Mouse (Mus musculus): ENCODE measurements around the gene Pkd1l2.

Pkd1l2 gene

DNA sequence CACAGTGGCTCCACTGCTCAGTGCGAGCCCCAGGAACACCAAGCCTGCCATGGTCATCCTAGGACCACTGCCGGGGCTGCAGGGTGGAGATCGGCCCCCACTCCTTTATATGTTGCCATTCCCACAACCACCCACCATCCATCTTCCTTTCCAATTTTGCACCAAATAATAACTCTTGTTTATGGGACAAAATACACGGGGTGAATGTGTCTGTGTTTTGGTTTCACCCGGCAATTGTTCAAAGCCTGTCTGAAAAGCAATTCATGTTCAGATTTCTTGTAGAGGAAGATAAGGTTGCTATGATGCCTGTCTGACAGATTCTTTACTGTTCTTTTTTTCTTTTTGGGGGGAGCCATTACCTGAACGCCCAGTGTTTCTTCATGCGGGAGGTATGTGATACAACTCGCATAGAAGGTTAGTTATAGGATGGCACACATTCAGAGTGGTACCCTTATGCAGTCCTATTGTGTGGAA is at the start of gene Pkd1l2:
Gene Pkd1l2, minus strand, starts transcription at position 51 of the 474 bp plus-strand sequence.
- DNase-seq (ENCODE audit: low spot score), result no peak

DNA sequence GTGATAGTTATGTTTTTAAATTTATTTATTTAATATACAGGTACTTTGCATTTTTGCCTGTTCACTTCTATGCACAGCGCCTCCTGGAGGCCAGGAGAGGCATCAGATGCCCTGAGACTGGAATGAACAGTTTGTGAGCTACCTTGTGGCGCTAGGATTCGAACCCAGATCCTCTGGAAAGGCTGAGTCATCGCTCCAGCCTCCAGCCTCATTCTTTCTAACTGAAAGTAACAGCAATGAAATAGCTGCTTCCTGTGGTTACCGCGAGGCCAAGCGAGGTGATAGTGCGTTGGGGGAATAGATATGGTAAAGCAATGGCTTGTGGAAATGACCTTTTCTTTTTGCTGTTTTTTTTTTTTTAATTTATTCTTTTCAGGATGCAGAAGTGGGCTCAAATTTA is 44.8 kb upstream of the Pkd1l2 start:
- no peak for DNase-seq (ENCODE audit: low spot score)

DNA sequence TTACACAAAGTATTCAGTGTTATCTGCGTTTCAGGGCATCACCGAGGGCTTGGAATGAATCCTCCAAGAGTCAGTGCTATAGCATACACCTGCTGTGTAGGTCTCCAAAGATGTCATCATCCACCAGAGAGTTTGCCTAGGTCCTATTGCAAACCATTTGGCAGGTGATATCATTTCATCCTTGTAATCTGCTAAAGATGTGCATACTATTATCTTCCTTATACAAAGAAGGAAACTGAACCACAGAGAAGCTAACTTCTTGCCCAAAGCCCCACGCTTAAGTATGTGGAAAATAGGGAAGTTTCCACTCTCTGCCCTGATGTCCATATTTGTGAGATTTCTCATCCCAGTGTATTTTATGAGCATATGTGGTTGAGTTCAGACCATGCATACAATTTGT is 44.2 kb upstream of the Pkd1l2 start:
- DNase-seq (ENCODE audit: low spot score), result no peak

DNA sequence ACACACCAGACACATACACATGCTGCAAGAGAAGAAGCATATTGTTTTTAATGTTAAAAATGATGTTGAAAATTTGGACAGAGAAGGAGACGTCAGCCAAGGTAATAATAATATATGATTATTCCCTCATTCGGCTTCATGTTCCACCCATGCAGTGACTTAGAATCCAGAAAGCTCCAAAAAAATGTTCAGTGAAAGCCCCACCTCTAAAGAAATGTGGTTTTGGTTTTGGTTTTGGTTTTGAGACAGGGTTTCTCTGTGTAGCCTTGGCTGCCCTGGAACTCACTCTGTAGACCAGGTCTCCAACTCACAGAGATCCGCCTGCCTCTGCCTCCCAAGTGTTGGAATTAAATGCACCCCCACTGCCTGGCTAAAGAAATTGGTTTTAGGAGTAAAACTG is 43.6 kb upstream of the Pkd1l2 start:
- no peak for DNase-seq (ENCODE audit: low spot score)

DNA sequence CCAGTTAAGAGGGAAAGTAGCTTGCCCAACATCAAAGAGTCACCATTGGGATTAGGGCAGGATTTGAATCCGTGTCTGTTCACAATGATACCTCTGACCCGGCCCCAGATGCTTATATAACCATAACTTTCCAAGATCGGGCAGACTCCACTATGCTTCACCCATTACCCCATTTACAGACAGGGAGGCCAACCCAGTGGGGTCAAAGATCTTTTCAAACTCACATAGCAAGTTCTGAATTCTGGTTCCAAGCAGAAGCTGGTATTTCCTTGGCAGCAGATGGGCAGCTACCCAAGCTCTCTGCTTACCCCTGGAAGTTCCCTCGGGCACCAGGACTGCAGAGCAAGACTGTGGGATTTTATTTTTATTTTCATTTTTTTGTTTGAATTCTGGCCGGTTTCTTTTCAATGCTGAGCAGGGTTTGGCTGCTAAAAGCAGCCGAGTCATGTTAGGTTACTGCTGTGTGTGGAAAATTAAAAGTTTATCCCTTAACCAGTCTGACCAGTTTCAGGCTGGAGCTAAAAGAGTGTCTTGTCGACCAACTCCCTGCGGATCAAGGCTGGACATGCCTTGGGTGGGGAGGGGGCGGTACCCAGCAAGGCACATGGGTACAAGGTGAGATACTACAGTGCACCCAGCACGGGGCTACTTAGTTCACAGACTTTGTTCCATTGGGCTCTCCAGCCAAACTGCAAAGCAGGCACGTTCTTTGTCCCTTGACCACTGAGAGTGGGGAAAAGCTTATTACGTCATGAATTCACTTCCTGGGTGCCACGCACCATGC is 41.8 kb upstream of the Pkd1l2 start:
- DNase-seq (ENCODE audit: low spot score), result no peak

DNA sequence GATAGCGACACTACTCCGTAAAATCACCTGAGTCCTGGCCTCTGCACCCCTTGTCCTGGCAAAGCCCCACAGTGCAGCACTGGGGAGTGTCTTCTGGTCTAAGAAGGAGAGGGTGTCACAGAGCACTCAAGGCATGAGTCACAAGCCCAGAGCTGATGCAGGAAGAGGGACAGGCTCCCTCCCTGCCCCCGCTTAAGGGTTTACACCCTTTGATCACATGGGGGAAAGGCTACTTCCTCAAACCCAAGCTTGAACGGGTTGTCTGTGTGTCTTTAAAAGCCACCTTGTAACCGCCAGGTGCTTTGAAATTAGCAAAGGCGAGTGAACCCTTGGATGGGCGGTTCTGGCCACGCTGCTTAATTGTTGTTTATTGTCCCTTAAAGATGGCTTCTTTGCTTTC is 39.0 kb upstream of the Pkd1l2 start:
- no peak for DNase-seq (ENCODE audit: low spot score)

DNA sequence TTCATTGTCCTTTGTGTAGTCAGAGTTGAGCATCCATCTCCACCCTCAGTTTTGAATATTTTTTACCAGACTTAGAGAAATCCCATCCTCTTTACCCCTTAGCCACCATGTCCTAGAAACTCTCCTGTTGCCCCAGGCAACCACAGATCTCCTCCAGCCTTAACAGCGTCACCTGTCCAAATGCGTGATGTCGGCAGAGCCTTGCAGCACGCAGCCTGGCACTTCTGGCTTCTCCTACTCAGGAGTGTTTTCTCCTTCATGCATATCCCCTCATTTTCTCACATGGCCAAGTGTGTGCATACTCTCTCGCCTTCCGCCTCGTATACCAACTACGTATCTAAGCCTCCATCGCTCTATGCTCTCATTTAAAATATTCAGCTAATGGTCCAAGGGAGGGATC is 36.2 kb upstream of the Pkd1l2 start:
- no peak for DNase-seq (ENCODE audit: low spot score)

DNA sequence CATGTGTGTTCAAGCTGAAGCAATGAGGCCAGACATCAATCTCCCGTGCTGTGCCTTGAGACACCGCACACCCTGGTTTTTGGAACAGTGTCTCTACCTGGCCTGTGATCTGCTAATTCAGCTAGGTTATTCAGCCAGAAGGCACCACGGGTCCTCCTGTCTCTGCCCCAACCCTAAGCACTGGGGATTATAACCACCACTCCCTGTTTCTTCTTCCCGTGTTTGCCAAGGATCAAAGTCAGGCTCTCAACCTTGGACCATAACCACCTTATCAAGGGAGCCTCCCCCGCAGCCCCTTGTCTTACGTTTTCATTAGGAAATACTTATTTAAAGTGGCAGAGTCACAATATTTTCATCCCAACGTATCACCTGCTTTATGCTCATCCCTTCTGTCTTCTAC is 34.3 kb upstream of the Pkd1l2 start:
- no peak for DNase-seq (ENCODE audit: low spot score)

DNA sequence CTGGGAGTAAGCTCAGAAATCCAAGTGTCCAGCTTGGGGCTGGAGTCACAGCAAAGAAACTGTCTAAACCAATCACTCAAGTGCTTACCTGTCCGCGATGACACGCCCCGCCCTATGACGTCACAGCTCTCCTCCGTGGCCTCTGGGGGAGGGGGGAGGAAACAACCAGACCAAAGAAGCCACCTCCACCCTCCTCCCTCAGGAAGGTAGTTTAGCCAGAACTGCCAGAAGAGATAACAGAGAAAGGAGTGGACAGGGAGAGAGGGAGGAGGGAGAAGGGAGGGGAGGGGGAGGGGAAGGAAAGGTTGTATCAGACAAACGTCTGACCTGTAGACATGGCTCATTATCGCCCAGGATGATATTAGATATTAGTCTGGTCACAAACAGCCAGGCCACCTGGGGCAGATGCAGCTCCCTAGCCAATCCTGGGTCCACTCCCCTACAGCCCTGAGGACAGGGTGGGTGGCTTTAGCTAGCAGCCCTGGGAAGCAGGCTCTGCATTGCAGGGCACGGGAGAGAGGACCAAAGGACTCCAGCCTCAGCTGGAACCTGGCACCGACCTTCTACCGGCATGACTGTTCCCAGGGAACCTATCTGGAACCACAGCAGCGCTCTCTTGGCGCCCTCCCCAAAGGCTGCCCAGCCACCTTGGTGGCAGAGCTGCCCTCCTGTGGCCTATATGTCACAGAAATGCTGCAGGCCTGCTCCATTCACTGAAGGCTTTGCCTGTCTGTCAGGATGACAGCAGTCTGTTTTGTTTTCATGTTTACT is 33.6 kb upstream of the Pkd1l2 start:
- peak; percentile 9 for DNase-seq (ENCODE audit: low spot score)

DNA sequence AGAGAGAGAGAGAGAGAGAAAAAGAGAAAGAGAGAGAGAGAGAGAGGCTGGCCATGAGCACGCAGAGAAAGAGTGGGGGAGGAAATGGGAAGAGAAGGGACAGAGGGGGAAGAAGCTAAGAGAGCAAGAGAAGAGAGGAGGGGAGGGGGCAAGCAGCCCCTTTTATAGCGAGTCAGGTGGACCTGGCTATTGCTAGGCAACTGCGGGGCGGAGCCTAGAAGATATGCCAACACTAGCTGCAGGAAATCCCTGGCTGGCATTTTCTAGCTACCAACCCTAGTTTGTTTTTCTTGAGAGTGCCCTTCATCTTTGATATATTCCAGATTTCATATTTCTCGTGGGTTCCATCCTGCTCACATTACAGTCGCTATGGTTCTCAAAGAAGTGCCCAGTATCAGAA is 32.8 kb upstream of the Pkd1l2 start:
- DNase-seq (ENCODE audit: low spot score), result no peak

DNA sequence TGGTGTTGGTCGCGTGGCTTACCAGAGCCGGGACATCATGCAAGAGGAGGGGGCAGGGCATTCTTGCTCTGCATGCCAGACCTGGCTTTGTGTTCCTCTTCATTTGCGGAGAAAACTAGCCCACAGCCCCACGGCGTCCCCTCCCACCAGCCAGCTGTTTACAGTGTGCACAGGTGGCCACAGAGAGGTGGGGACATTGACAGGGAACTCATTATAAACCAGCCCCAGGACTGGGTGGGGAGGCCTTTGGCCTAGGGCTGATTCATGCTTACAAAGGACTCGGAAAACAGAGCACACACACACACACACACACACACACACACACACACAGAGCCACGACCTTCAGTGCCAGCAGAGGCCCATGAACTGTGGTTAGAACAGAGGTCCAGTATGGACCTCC is 30.0 kb upstream of the Pkd1l2 start:
- no peak for DNase-seq (ENCODE audit: low spot score)

DNA sequence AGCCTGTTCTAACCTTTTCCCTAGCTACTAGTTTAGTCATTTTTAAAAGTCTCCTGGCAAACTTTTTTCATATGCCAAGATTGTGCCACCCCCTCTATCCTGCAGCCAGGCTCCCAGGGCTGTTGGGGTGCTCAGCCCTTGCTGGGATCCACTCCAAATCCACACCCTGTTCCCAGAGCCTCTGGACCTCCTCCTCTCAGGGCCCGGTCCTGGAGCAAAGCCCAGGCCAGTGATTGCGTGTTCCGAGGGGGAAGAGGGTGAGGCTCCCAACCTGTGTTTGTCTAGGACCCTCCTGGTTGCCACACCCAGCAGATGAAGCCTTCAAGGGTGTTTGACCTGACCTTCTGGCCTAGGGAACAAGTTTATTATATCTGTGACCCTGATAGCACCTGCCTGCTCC is 29.4 kb upstream of the Pkd1l2 start:
- DNase-seq (ENCODE audit: low spot score), result no peak

DNA sequence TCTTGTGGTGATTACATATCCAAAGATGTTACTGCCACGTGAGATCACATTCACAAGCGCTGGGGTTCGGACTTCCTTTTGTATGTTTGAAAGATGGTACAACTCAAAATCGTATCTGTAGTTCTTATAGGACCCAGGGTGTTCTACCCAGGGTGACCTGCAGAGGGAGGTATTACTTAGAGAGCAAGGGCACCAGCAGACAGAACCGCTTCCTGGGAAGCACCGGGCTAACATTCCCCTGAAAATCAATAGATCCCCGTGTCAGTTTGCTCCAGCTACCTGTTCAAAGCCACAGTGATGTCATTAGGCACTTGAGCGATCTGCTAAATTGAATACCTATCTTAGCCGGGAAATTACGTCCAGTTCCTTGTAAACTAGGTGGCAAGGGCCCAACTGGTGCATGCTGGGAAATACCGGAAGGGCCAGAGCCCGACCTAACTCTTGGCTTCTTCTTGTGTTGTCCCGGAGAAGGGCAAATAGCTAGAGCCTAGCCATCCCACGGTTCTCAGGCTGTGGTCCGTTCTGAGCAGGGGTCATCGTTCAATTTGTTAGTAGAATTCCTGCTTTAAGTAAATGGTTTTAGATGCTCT is 27.6 kb upstream of the Pkd1l2 start:
- DNase-seq (ENCODE audit: low spot score), result peak; percentile 22

DNA sequence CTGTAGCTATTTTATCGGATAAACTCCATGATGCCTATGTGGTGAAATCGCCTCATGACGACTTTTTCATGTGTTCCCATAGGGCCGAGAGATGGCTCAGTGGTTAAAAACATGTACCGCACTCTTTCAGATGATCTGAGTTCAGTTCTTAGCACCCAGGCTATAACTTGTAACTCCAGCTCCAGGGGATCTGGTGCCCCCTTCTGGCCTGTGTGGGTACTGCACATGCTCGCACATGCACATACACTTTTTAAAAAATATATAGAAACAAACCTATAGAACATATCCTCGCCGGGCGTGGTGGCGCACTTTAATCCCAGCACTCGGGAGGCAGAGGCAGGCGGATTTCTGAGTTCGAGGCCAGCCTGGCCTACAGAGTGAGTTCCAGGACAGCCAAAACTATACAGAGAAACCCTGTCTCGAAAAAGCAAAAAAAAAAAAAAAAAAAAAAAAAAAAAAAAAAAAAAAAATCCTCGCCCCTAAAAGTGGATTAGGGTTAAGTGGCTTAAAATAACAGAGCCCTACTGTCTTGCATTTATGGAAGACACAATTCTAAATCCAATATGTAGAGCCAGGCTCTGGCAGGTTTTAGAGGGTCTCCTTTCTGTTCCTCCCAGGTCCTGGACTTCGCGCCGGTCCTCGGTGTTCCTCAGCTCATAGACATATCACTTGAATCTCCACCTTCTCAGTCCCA is 26.9 kb upstream of the Pkd1l2 start:
- no peak for DNase-seq (ENCODE audit: low spot score)

DNA sequence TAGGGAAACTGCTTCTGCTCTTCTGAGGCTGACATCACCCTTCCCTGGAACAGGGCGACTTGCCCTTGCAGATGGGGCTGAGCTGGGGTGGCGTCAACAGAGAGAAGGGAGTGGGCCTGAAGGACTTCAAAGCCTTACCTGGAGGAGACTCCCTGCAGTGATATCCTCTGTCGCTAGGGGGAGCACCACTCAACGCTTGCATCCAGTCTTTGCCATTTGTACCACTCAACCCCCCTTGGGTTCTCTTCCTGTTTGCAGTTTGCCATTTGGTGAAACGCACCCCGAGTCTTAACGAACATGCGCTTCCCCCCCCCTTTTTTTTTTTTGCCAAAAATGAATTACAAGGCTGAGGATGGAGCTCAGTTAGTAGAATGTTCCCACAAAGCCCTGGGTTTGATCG is 25.3 kb upstream of the Pkd1l2 start:
- DNase-seq (ENCODE audit: low spot score), result peak; percentile 37

DNA sequence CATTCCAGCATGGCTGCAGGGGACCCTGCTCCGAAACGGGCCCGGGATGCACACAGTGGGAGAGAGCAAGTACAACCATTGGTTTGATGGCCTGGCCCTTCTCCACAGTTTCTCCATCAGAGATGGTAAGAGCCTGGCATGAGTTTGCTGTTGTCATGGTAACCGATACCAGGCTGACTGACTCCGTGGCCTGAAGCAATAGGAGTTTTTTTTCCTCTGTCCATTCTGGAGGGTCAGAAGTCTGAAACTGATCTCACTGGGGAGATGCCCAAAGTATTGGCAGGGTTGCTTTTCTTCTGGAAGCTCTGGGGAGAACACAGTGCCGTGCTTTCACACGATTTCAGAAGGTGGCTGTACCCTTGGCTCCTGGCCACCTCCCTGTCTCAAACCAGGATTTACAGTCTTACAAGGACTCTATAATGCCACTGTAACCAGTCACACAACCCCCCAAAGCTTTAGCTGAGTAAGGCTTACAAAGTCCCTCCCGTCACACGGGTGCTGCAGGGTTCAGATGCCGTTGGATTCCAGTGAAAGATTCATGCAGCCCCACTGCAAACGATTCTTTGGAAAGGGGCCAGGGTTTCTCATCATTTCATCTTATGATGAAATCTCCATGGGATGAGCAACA is 15.4 kb upstream of the Pkd1l2 start:
- no peak for DNase-seq (ENCODE audit: low spot score)

DNA sequence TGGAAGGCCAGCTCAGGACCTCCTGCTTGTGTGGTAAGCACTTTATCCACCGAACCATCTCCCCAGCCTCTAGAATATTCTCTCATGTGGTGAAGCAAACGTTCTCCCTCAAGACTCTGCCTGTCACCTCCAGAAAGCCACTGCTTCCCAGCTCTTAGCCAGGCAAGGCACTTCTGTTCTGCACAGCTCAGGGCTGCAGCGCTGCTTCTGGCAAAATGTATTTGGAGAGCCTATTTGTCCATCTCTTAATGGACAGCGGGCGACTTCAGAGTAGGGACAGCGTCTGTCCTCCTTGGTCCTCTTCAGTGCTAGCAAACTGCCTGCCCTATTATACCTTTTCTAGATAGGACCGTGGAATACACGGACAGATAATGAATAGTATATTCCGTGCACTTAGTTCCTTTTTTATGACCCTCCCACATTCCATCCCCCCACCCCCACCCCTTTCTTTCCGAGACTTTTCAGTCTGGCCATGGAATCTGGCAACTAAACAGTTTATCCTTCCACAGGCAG is 14.9 kb upstream of the Pkd1l2 start:
- DNase-seq (ENCODE audit: low spot score), result no peak

DNA sequence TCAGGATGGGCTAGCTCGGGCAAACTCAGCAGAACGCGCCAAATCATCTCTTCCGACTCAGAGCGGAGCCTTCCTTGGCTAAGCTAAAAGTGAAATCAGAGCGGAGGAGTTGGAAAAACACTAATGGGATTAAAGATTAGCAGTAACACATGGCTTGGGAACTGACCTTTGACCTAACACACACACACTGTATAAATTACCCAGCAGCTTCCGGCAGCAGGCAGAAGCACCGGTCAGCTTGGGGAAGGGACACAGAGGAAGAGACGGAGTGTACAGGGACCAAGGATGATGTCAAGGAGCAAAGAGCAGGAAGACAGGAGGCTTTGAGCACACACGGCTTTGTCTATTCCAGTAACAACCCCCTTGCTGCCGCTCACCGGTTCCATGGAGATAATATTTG is 13.4 kb upstream of the Pkd1l2 start, which contains the start of gene Bco1:
Gene Bco1, plus strand, starts transcription at position 208 of the 400 bp plus-strand sequence.
- no peak for DNase-seq (ENCODE audit: low spot score)

DNA sequence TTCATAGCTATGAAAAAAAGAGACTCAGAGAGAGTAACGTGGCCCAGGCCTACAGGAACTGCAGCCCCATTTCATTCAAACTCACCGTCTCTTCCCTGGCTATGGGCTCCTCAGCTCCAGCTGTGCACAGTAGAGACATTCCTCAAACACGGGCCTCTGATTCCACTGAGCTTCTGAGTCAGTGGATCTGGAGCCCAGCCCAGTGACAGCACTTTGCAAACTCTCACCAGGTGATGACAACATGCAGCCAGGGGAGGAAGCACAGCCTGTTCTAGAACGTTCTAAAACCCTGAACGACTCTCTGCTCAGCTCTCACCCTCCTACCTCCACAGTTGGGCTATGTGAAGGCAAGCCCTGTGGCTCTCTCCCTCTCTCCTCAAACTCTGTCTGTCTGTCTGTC is 11.8 kb upstream of the Pkd1l2 start:
- no peak for DNase-seq (ENCODE audit: low spot score)

DNA sequence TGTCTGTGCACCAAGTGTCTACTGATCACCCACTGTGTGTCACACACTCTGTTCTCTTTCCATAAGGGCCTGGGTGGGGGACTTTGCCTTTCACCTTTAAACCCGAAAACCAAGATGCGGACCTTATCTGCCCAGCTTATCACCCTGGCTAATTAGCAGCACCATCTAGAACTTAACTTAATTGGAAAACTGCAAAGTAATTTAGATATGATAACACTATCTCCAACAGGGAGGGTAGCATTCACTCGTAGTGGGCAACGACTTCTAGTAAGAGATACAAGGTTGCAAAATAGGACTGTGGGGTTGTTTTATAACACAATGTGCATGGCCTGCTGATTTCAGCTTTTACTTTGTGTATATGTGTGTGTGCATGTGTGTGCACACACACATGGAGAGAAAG is 7.6 kb upstream of the Pkd1l2 start:
- DNase-seq (ENCODE audit: low spot score), result no peak

DNA sequence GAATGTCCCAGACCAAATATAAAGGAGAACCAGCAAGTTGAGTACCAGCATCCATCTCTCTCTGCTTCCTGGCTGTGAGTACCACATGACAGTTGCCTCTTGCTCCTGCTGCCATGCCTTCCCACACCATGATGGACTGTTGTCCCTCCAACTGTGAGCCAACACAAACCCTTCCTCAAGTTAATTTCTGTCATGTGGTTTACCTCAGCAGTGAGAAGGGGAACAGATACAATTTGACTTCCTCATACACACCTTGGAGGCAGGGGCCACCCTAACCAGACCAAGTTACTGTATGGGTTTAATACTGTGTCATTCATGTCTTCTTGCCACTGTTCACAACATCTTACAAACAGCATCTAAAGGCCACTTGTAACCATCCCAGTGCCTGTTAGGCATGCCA is 4.8 kb upstream of the Pkd1l2 start:
- no peak for DNase-seq (ENCODE audit: low spot score)

DNA sequence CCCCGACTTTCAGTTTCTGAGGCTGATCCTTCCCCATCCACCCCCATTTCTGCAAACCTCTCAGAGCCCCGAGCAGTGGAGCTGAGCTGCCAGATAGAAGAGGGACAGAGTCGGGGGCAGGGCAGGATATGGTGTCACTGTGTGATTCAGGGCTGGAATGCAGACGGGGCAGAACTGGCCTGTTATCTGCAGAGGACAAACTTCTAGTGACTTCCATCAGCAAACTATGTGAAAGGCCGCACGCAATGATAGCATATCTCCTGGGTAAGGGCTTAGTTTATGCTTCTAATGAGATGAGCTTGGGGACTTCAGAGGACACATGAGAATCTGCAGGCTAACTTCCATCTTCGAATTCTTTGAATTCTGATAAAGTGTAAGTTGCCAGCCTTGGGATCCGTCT is 3.3 kb upstream of the Pkd1l2 start:
- no peak for DNase-seq (ENCODE audit: low spot score)

All from ovary, postnatal 10 days (tissue).